Mouse (Mus musculus) forebrain, embryonic 13.5 days (tissue): ENCODE measurements at regions not wholly inside any gene's neighbourhood (a gene's known extent, or its start where the extent isn't known, plus 50 kb on each side); places are given as distances from the start of the nearest gene placed in this dataset.
"Not testable (repeated sequence)": the region's sequence is repeated elsewhere in the genome, so short reads cannot be mapped to it uniquely, and the experiment has no call there.

Experiments
- ATAC-seq: fragments of 200-750 bp; cut with Nextera tagmentation; 2 replicates; pipeline ENCODE4 v1.8.0; 2017
- H3K27ac ChIP-seq: fragments of 300-500 bp; sonication (generic); 2 replicates; pipeline ENCODE4 v1.5.1; 2015; ENCODE audit warnings: inconsistent platforms, mild to moderate bottlenecking, moderate library complexity
- H3K27me3 ChIP-seq: fragments of 300-500 bp; sonication (generic); 2 replicates; pipeline ENCODE4 v1.6.1; 2015; ENCODE audit warnings: mild to moderate bottlenecking, inconsistent platforms
- H3K36me3 ChIP-seq: fragments of 300-500 bp; sonication (generic); 2 replicates; pipeline ENCODE4 v1.6.1; 2015; ENCODE audit warnings: mild to moderate bottlenecking, inconsistent platforms; ENCODE audit not compliant: poor library complexity, severe bottlenecking
- H3K4me1 ChIP-seq: fragments of 300-500 bp; sonication (generic); 2 replicates; pipeline ENCODE4 v1.6.1; 2015; ENCODE audit warnings: inconsistent platforms
- H3K4me2 ChIP-seq: fragments of 300-500 bp; sonication (generic); 2 replicates; pipeline ENCODE4 v1.6.1; 2015; ENCODE audit warnings: inconsistent platforms, mild to moderate bottlenecking, moderate library complexity
- H3K4me3 ChIP-seq: fragments of 300-500 bp; sonication (generic); 2 replicates; pipeline ENCODE4 v1.5.1; 2015; ENCODE audit warnings: mild to moderate bottlenecking, inconsistent platforms
- H3K9ac ChIP-seq: fragments of 300-500 bp; sonication (generic); 2 replicates; pipeline ENCODE4 v1.6.1; 2015; ENCODE audit warnings: mild to moderate bottlenecking, inconsistent platforms
- H3K9me3 ChIP-seq: fragments of 300-500 bp; sonication (generic); replicated peaks from 2 replicates; pipeline ENCODE4 v1.6.1; 2016; ENCODE audit warnings: inconsistent platforms
- WGBS: fragments of 180-500 bp; shearing (Covaris S2); methylation state at CpG from one replicate; pipeline ENCODE4 v1.1.7; 2015; 5-methylcytosine and 5-hydroxymethylcytosine counted together

DNA sequence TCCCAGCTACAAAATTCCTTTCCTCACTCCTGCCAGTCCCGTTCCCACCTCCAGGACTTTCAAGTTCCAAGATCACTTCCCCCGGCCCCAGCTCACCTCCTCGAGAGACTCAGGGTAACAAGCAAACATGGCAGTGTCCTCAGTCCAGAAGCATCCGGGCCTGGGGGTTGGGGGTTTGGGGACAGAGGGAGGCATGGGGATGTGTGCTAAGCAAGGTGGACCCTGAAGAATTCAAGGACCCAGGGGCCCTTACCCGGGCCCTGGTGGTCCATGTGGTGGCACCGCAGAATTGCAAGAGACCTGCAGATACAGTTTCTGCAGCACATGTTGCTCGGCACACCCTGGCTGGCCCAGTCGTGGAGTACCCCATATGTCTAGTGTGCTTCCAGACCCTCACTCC is 269.9 kb upstream of the Ube2e3 start:
- H3K36me3 ChIP-seq, result no peaks in the 10 kb centered on the region
- no peak overlapping the region for H3K4me2 ChIP-seq
- H3K4me1 ChIP-seq, result no peaks in the 10 kb centered on the region
- H3K9me3 ChIP-seq, result no peaks in the 10 kb centered on the region
- H3K4me3 ChIP-seq, result no peak overlapping the region
- peak; percentile 30; the same call in 1 of the 2 replicates for ATAC-seq
- H3K27me3 ChIP-seq, result no peaks in the 10 kb centered on the region
- WGBS, result 93% methylated on average over 8 of the region's 8 CpGs
- no peak overlapping the region for H3K9ac ChIP-seq
- no peak overlapping the region for H3K27ac ChIP-seq

GRCm38 (mm10) chr2:78596251-78596650 is 271.7 kb upstream of the Ube2e3 start:
- H3K9me3 ChIP-seq, result no peaks in the 10 kb centered on the region
- no peaks in the 10 kb centered on the region for H3K27me3 ChIP-seq
- H3K4me3 ChIP-seq, result no peak overlapping the region
- ATAC-seq, result no peak
- no peak overlapping the region for H3K27ac ChIP-seq
- H3K4me2 ChIP-seq, result no peak overlapping the region
- WGBS, result 66% methylated on average over 2 of the region's 2 CpGs
- H3K9ac ChIP-seq, result no peak overlapping the region
- H3K36me3 ChIP-seq, result no peaks in the 10 kb centered on the region
- no peaks in the 10 kb centered on the region for H3K4me1 ChIP-seq

- no peak overlapping the region for H3K27ac ChIP-seq
- H3K36me3 ChIP-seq, result no peaks in the 10 kb centered on the region
- no peak overlapping the region for H3K4me2 ChIP-seq
- 80% methylated on average over 6 of the region's 6 CpGs for WGBS
- ATAC-seq, result no peak
- no peak overlapping the region for H3K4me3 ChIP-seq
- no peaks in the 10 kb centered on the region for H3K27me3 ChIP-seq
- H3K9me3 ChIP-seq, result no peaks in the 10 kb centered on the region
- H3K4me1 ChIP-seq, result no peaks in the 10 kb centered on the region
- H3K9ac ChIP-seq, result no peak overlapping the region
Observed at GRCm38 (mm10) chr2:78580013-78580412, 287.9 kb upstream of the Ube2e3 start.

GRCm38 (mm10) chr2:78572492-78572891 is 295.4 kb upstream of the Ube2e3 start:
- ATAC-seq, result no peak
- Histone ChIP-seq H3K9ac (no peak overlapping the region), H3K4me2 (no peak overlapping the region), H3K4me3 (no peak overlapping the region), H3K4me1 (no peaks in the 10 kb centered on the region), H3K27me3 (no peaks in the 10 kb centered on the region), H3K9me3 (no peaks in the 10 kb centered on the region), H3K27ac (no peak overlapping the region), H3K36me3 (no peaks in the 10 kb centered on the region)
- WGBS, result 69% methylated on average over 3 of the region's 3 CpGs

- Histone ChIP-seq H3K27me3 (no peaks in the 10 kb centered on the region), H3K4me2 (no peak overlapping the region), H3K4me1 (no peaks in the 10 kb centered on the region), H3K27ac (no peak overlapping the region), H3K36me3 (no peaks in the 10 kb centered on the region), H3K4me3 (no peak overlapping the region), H3K9me3 (no peaks in the 10 kb centered on the region), H3K9ac (no peak overlapping the region)
- ATAC-seq, result no peak
- 62% methylated on average over 1 of the region's 1 CpGs for WGBS
Observed at GRCm38 (mm10) chr2:78558128-78558527, 309.8 kb upstream of the Ube2e3 start.

DNA sequence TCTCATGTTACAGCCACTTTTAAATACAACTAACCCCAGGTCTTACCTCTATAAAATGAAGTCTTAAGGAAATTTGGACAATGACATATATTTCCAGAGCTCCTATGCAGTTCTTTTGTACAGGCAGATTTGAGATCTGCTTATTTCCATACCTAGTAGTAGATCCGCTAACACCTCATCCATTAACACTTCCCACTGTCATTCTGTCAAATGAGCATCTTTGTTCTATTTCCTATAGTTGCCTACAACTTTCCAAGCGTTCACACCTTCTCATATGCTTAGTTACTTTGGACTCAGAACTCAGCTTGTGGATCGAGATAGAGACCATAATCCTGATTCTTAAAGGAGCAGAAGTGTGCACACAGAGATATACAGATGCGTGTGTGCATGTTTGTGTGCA is 316.8 kb upstream of the Ube2e3 start:
- Histone ChIP-seq H3K27ac (no peak overlapping the region), H3K4me2 (no peak overlapping the region), H3K36me3 (no peaks in the 10 kb centered on the region), H3K27me3 (no peaks in the 10 kb centered on the region), H3K9me3 (no peaks in the 10 kb centered on the region), H3K4me3 (no peak overlapping the region), H3K9ac (no peak overlapping the region), H3K4me1 (no peaks in the 10 kb centered on the region)
- no peak for ATAC-seq
- 87% methylated on average over 4 of the region's 4 CpGs for WGBS

DNA sequence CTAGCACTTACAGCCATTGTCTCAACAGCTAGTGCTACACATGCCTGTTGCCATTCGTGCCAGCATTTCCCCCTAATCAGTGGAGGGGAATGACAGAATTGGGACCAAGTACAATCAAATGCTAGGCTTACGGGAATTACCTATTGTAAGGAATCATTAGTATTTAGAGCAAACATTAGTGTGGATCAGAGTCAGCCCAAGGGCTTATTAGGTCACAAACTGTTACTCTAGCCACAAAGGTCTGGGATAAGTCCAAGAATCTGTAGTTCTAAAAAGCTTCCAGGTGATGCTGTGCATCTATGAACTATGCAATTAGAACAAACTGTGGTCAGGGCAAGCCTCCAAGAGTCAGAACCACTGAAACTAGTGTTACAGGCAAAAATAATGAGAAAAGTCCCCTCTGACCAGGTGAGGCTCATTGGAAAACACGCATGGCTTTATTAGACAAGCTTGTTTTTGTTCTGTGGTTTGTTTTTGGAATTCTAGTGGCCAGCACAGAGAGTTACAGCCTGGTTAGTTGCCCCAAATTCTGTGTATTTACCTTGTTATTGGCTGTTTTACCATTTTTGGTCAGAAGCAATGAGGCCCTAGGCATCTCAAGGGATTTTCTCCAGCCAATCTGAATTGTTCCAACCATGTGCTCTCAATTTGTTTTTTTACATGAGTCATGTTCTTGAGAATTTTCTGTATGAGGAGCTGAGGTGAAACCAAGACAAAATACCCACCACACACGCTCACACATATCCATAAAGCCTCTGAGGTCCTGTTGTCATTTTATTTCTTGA is 319.0 kb upstream of the Ube2e3 start:
- 74% methylated on average over 4 of the region's 4 CpGs for WGBS
- no peak overlapping the region for H3K9ac ChIP-seq

GRCm38 (mm10) chr2:78547286-78547685 is 320.6 kb upstream of the Ube2e3 start:
- Histone ChIP-seq H3K9me3 (no peaks in the 10 kb centered on the region), H3K27me3 (no peaks in the 10 kb centered on the region), H3K36me3 (no peaks in the 10 kb centered on the region), H3K4me1 (no peaks in the 10 kb centered on the region), H3K27ac (no peak overlapping the region), H3K4me3 (no peak overlapping the region), H3K4me2 (no peak overlapping the region), H3K9ac (no peak overlapping the region)
- WGBS, result 79% methylated on average over 4 of the region's 4 CpGs
- no peak for ATAC-seq

More for the DNA sequence above, 319.0 kb upstream of the Ube2e3 start:
- Histone ChIP-seq H3K4me3 (no peak overlapping the region), H3K9me3 (no peaks in the 10 kb centered on the region), H3K27ac (no peak overlapping the region), H3K4me2 (no peak overlapping the region), H3K36me3 (no peaks in the 10 kb centered on the region), H3K4me1 (no peaks in the 10 kb centered on the region), H3K27me3 (no peaks in the 10 kb centered on the region)
- peak; percentile 38; the same call in 1 of the 2 replicates for ATAC-seq

DNA sequence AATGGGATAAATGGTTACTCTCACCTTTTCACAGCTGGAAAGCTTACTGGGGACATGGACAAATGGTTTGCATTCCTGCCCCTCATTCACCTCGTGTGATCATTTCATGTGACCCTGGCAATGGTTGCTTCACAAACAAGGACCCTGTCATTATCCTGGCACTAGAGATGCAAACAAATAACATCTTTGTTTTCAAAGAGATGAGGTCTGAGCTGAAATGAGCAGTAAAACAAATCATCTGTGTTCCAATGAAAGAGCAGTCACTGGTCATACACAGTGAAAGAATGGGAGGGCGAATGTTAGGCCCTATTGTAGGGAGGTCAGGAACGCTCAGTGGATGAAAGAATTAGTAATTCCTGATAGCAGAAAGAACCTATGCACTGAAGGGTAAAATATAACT is 327.5 kb upstream of the Ube2e3 start:
- no peak overlapping the region for H3K9ac ChIP-seq
- H3K4me2 ChIP-seq, result no peak overlapping the region
- H3K27ac ChIP-seq, result no peak overlapping the region
- no peaks in the 10 kb centered on the region for H3K9me3 ChIP-seq
- 59% methylated on average over 3 of the region's 3 CpGs for WGBS
- ATAC-seq, result no peak
- no peak overlapping the region for H3K4me3 ChIP-seq
- H3K36me3 ChIP-seq, result no peaks in the 10 kb centered on the region
- H3K27me3 ChIP-seq, result no peaks in the 10 kb centered on the region
- H3K4me1 ChIP-seq, result 0 out of 2 replicates have a peak, but pooled peaks cover 5% of the 10 kb centered on the region

GRCm38 (mm10) chr2:78539592-78540300 is 328.2 kb upstream of the Ube2e3 start:
- WGBS, result 75% methylated on average over 5 of the region's 5 CpGs
- no peaks in the 10 kb centered on the region for H3K9me3 ChIP-seq

DNA sequence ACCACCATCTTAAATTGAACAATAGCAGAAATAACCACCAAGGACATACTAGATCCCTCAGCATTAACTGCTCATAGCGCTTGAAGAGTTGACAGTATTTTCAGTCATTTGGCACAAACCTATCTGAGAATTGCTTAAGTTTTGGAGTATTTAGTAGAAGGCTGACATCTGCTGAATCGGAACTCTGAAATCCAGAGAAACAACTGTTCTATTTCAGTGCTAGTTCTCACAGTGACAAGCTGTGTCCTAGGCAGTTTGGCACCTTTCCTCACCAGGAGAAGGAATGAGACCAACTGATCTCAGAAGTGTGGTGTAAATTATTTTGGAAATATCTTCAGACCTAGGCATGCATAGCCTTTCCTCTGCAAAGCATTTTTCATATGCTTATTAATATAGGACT is 330.4 kb upstream of the Ube2e3 start:
- WGBS, result 98% methylated on average over 2 of the region's 2 CpGs
- H3K27me3 ChIP-seq, result no peaks in the 10 kb centered on the region
- H3K4me2 ChIP-seq, result no peak overlapping the region
- ATAC-seq, result no peak
- H3K36me3 ChIP-seq, result no peaks in the 10 kb centered on the region
- H3K4me1 ChIP-seq, result 0 out of 2 replicates have a peak, but pooled peaks cover 5% of the 10 kb centered on the region
- no peak overlapping the region for H3K4me3 ChIP-seq
- no peaks in the 10 kb centered on the region for H3K9me3 ChIP-seq
- H3K9ac ChIP-seq, result no peak overlapping the region
- H3K27ac ChIP-seq, result no peak overlapping the region

More at GRCm38 (mm10) chr2:78539592-78540300, 328.2 kb upstream of the Ube2e3 start:
- ATAC-seq, result no peak
- Histone ChIP-seq H3K27me3 (no peaks in the 10 kb centered on the region), H3K27ac (no peak overlapping the region), H3K36me3 (no peaks in the 10 kb centered on the region), H3K4me2 (no peak overlapping the region), H3K4me1 (0 out of 2 replicates have a peak, but pooled peaks cover 5% of the 10 kb centered on the region), H3K4me3 (no peak overlapping the region), H3K9ac (no peak overlapping the region)

DNA sequence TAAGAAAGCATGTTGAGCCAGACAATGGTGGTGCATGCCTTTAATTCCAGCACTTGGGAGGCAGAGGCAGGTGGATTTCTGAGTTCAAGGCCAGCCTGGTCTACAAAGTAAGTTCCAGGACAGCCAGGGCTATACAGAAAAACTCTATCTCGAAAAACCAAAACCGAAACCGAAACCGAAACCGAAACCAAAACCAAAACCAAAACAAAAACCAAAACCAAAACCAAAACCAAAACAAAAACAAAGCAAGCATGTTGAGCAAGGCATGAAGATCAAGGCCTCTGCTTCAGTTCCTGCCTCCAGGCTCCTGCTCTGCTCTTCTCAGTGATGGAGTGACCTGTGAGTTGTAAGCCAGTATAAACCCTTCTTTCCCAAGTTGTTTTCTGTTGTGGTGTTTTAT is 334.0 kb upstream of the Ube2e3 start:
- H3K4me1 ChIP-seq, H3K27ac ChIP-seq, H3K9ac ChIP-seq, H3K4me2 ChIP-seq, H3K4me3 ChIP-seq, ATAC-seq, H3K9me3 ChIP-seq, H3K27me3 ChIP-seq, H3K36me3 ChIP-seq: not testable (repeated sequence)
- 95% methylated on average over 5 of the region's 5 CpGs for WGBS
